Mouse (Mus musculus) liver, adult (tissue): ENCODE measurements around the gene Miga1.

Source experiments
- GATA4 ChIP-seq: IDR thresholded peaks from 2 replicates; pipeline ENCODE4 v1.6.1; 2014; ENCODE audit warnings: mild to moderate bottlenecking, low read length; ENCODE audit not compliant: insufficient replicate concordance

Gene Miga1

DNA sequence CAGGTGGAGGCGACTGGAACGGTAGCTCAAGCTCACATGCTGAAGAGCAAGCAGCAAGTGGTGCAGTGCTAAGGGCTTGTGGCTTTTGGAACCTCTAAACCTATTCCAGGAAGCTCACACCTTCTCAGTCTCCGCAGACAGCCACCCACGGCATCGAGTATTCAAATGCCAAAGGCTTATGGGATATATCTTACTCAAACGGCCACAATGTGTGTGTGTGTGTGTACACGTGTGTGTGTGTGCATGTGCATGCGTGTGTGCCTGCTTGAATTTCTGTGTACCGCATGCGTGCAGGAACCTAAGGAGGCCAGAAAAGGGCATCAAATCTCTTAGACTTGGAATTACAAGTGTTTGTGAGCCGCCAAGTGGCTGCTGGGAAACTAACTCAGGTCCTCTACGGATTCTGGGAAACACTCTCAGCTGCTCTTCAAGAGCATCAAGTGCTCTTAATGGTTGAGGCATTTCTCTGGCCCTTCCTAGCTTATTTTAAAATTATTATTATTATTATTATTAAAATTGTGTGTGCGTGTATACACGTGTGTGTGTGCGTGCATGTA, 2.8 kb upstream of the Miga1 start:
- TF ChIP-seq GATA4 = no peak

DNA sequence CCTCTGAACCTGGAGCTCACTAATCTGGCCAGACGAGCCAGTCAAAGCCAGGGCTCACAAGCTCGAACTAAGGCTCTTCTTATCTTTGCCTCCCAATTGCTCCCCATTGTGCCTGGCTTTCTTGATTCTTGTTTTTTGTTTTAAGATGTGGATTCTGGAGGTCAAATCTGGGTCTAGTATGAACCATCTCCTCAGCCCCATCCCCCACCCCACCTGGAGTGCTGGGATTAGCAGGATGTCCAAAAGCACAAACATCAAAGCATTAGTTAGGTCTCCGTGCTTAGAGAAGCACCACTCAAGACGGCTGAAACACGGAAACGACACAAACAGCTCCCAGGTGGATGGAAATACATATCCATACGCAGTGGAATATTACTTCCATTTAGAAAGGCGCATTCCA, 4.1 kb downstream of the Miga1 start:
- TF ChIP-seq GATA4 = no peak

DNA sequence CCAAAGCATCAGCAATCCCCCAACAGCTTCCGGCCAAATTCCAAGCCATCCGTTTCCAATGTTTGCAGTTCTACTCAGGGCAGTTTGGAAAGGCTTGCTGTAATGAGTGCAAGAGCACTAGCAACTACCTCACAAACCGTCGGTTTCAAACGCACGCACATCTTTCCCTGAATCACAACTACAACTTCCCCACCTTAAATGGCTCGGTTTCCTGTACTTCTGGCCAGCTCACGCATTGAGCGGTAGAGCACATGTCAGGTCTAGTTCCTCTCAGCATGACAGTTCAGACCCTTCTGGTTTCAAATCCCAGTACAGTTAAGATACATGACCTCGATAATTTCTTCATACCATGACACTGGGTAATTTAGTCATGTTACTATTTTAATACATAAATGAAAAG, 6.6 kb downstream of the Miga1 start:
- TF ChIP-seq GATA4 = no peak

DNA sequence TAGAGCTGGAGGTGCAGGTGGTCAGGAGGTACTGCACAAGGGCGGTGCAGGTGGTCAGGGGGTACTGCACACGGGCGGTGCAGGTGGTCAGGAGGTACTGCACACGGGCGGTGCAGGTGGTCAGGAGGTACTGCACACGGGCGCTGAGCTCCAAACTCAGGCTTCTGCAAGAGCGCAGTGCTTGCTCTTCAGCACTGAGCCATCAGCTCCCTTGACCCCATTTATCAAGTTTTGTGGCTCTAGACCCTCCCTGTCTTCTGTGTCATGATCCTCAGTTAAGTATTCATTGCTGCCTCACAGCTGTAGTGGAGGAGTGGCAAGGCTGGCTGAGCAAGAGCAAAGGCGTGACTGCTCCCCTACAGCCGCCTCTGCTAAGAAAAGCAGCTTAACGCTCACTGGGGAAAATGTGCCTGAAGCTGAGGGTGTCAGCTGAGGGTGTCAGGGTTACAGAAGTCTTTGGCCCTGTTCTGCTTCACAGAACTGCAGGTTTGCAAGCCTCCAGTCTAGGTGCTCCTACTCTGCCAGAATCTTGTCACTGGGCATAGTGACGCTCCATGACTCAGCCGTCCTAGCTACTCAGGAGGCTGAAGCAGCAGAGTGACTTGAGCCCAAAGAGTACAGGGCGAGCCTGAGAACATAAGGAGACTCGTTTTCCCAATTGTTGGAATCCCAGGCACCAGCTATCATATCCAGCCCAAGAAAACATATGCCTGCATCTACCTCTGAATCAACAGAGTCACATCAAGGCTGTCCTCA, 7.5 kb downstream of the Miga1 start:
- no peak for TF ChIP-seq GATA4

DNA sequence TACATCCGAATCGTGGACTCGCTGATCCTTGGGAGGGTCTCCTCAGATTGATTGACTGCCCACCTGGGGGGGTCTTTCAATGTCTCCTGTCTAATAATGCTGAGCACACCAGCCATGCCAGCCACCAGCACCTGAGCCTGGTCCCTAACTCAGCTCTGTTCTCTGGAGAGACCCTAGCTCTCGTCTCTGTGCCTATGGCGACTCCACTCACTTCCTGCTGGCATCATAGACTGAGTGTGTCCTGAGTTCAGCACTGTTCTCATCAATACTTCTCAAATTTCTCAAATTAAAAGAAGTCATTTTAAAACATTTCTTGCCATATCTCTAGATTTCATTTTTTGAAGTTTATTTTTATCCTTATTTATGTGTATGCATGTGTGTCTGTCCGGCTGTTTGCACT, 8.1 kb downstream of the Miga1 start:
- TF ChIP-seq GATA4 = no peak

DNA sequence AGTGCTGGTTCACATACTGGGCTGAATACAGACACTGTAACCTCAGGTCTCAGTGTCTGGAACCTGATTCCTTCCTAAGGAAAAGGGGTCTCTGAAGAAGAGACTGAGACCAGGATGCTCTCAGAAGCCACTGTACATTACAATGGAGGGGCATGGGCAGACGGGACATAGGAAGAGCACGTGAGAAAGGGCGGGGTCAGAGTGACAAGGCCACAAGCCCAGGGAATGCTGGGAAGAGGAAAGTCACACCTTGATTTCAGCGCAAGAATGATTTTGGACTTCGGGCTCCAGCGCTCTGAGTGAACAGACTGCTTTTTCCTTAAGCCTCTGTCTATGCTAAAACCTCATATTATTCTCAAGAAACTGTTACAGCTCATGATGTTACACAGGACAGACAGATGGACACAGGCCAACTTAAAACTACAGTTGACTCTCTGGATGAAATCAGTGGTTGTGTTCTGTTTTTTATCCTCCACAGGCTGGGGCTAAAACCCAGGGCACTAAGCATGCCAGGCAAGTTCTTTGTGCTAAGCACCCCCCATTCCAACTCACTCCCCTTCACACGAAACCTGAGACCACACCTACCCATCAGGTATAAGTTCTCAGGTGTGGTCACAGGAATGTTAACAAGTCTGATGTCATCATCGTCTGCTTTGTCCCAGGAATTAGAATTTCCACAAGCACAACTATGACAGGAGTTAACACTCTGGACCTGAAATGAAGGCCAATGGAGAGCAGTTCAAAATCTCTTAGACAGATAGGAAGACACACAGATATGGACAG, 18.3 kb downstream of the Miga1 start:
- no peak for TF ChIP-seq GATA4

DNA sequence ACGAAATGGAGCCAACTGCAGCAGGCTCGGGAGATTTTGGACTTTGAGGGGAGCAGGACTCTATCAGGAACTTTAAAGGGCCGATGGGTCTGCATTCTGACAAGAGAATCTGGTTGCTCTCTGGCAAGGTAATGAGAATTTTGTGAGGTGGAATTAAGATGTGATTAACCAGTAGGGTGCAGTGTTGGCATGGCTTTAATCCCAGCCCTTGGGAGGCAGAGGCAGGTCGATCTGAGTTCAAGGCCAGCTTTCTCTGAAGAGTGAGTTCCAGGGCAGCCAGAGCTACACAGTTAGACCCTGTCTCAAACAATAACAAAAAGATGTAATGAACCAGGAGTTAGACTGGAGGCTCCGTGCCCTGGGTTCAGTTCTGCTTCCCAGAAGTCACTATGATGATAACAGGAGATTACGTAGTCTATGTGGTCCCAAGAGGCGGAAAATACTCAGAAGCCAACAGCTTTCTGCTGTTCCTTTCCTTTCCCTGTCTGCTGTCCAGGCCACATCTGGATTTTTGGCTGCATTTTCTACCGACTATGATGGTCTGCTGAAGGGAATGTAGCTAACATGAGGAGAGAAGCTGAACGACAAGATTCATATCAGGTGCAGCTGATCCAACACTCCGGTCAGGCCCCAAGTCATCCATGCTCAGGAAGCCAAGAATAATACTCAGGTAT, 19.1 kb downstream of the Miga1 start:
- TF ChIP-seq GATA4 = no peak

DNA sequence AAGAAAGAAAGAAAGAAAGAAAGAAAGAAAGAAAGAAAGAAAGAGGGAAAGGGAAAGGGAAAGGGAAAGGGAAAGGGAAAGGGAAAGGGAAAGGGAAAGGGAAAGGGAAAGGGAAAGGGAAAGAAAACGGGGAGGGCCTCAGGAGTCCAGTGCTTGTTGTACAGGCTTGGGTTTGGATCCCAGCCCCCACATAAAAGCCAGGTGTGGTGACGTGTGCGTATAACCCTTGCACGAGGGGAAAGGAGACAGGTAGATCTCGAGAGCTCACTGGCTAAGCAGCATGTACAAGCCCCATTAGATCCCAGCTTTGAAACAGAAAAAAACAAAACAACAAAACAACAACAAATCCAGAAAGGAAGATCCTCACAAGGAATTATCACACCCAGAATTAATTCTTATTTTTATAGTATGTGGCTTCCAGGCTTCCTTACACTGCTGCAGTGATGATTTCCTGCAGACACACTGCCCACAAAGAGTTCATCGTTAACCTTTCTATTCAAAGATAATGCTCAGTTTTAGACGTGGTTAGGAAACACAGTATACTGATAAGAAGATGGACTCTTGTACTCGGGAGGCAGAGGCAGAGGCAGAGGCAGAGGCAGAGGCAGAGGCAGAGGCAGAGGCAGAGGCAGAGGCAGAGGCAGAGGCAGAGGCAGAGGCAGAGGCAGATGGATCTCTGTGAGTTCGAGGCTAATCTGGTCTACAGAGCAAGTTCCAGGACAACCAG, 23.6 kb downstream of the Miga1 start:
- TF ChIP-seq GATA4 = 0 out of 2 replicates have a peak, but pooled peaks have one; percentile 46

DNA sequence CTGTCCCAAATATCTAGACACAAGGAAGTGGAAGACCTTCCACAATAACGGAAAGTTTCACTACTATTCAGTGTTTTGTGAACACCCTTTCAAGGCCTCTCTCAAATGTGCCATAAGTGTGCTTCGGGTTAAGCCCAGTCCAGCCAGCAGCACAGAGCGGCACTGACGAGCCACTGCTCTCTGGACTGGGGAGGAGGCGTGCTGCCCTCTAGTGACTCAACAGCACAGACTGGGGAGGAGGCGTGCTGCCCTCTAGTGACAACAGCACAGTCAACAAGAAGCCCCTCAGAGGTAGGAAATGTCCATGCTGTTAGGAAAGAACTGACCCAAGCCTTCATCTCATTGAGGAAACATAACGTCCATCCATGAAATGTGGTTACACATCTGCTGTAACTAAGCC, 24.6 kb downstream of the Miga1 start:
- no peak for TF ChIP-seq GATA4

DNA sequence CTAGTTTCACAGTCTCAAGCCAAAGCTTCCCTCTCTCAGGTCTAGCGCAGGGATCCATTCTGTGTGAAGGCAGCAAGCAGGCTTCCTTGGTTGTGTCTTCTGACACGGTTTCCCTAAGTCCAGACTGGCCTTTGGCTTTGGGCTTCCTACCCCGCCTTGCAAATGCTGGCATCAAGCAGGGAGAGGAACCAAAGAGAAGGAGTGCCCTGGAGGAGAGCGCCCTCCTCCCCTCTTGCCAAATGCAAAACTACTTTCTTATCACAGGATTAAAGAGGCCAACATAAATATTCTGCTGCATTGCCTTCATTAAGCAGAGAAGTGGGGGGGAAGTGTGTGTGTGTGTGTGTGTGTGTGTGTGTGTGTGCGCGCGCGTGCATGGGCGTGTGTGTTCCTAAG, 31.0 kb downstream of the Miga1 start:
- TF ChIP-seq GATA4 = no peak

DNA sequence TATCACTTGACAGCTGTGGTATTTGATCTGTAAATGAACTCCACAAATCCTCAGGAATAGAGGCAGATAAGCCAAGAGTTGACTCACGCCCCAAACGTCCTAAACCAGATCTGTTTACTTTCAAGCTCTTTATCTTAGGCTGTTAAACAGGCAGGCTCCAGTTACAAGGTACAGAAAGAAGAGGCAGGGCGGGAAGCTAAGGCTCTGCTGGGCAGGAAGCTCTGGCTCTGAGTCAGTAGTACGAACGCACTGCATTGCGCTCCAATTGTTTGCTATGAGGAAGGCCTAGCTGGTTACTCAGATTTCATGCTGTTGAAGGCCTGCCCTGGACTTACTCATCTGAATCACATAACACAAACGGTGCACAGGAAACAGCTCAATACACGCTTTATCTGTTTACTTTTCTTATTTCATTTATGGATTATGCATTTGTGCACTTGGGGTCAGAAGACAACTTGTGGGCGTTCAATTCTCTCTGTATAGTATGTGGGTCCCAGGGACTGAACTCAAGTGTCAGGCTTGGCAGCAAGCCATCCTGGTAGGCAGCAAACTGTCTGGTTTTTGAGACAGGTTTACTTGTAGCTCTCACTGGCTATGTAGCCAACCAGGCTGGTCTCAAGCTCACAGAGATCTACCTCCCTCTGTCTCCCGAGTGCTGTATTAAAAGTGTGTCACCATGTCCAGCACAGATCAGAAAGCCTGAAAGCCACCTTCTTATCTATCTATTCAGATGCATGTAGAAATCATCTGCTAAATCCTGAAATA, 31.5 kb downstream of the Miga1 start:
- no peak for TF ChIP-seq GATA4

DNA sequence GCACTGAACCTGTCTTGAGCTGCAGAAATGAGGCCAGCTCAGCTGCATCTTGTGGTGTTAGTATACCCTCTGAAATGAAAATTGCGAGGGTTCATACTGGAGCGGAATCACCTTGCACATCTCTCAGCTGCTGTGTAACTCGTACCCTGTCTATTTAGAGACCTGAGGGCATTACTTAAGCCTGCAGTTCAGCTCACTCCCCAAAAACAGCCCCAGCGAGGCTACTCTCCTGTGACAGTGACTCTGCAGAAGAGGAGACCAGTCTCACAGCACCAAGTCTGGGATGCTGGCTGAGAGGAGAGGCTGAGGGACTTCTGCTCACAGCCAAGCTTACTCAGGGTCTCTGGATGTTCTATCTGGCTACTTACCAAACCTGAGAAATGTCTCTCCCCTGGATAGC, 34.2 kb downstream of the Miga1 start:
- TF ChIP-seq GATA4 = no peak

DNA sequence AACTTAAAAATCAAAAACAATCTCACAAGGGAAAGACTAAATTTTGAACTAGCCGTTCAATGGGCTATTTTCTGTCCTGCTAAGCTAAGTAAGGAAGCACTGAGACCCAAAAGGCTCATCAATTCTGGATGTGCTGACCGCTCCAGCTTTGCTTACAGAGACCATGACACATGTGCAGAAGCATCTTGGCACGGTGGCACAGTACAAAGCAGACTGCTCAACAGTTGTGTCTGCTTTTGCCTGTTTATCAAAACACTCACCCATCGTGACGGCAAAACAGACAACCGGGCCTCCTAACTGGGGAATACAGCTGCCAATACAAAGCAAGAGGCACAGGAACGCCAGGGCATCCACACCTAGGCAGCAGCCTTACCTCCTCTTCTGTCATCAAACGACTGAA, 35.1 kb downstream of the Miga1 start:
- no peak for TF ChIP-seq GATA4

DNA sequence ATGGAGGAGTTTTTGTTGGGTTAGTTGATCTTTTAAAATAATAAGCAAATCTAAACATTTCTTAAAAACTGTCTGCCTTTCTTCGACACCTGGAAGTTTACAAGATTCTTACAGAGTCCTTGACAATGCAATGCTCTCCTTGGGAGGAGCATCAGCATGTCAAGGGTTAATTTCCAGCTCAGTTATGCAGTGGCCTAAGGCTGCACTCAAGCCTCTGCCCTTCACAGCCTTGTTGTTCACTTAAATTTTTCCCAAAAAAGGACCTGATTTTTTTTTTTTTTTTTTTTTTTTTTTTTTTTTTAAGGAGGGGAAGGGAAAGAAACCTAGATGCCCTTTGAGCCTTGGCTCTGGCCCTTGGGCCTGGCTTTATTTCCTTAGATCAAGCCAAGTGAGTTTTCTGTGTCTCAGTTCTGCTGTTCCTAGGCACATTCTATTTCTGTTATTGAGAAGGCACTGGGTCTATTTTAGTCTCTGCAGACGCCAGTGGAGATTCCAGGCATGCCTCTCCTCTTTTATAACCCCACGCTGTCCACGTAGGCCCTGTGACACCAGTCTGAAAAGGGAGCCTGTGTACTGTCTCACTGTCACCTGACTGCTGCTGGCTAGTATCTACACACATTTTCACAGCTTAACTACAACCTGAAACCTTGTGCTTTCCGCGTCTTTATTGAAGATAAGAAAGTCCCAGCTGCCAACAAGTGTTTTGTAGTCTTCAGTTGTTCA, 36.0 kb downstream of the Miga1 start:
- no peak for TF ChIP-seq GATA4

DNA sequence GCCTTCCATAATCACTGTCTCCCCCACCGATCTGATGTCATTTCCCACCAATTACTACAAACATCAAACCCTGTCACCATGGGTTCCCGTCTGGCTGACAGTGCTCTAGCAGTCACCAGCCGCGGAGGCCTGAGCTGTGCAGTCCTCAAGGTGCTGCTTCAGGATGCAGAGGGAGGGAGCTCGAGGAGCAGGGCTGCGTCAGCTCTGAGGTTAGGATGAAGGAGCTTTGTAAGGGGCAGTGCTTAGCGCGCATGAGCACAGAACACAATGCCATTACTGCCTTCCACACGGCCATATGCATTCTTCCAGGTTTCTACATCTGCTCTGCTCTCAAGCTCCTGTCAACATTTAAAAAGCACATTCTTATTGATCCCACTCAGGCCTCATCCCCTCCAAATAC, 37.2 kb downstream of the Miga1 start:
- TF ChIP-seq GATA4 = no peak
